Mouse (Mus musculus): ENCODE data around the gene Gpr162.

- TF ChIP-seq CTCF (IDR thresholded peaks at IDR 0.05; ENCODE audit: low read depth, low read length) (no peak), POLR2A (IDR thresholded peaks at IDR 0.05; ENCODE audit: borderline replicate concordance, low read depth, low read length) (no peak)
These were observed 48.7 kb downstream of the Gpr162 start for GRCm38 (mm10) chr6:124814858-124815774.
